Mouse (Mus musculus): ENCODE data around the gene Arl3. TPM values are rescaled to one million over a fixed set of nuclear protein-coding genes. Genes with fewer than 3 reads are reported as not detected.

Gene Arl3
- polyA plus RNA-seq, 1 experiment = 81.4 TPM

DNA sequence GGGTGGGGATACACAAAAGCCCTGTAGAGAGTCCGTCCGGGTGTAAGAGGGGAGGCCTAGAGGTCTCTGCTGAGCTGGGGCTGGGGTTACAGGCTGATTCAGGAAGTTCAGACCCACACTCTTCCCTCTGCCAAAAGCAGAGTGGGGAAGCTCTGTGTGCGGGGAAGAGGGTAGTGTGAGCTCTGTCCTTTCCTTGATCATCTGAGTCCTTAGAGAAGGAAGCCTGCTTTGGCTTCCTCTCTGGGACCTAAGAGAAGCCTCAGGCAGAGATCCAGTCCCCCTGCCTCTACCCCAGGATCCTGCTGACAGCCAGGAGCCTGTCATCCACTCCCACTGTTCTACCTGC, 66.7 kb downstream of the Arl3 start:
- Histone ChIP-seq H3K4me3 (ENCODE audit: insufficient read depth, poor library complexity, severe bottlenecking) (no peak overlapping the region), H3K79me2 (ENCODE audit: control insufficient read depth, insufficient read depth) (peaks cover 98% of the 10 kb centered on the region), H3K27me3 (ENCODE audit: control insufficient read depth, insufficient read depth, insufficient read length) (no peaks in the 10 kb centered on the region), H3K36me3 (ENCODE audit: control insufficient read depth, insufficient read depth) (peaks cover 60% of the 10 kb centered on the region), H3ac (ENCODE audit: control insufficient read depth, insufficient read length, low read depth) (no peak overlapping the region), H3K79me3 (ENCODE audit: low read depth) (peaks cover 84% of the 10 kb centered on the region)
- TF ChIP-seq FOSL1 (IDR thresholded peaks at IDR 0.05; ENCODE audit: insufficient read depth, low read length, poor library complexity, severe bottlenecking) (no peak), MYOG (IDR thresholded peaks at IDR 0.05; ENCODE audit: control insufficient read depth, extremely low read depth, insufficient read length) (no peak), CEBPB (IDR thresholded peaks at IDR 0.05; ENCODE audit: low read depth) (no peak), USF1 (IDR thresholded peaks at IDR 0.05; ENCODE audit: low read depth) (no peak), CTCF (IDR thresholded peaks at IDR 0.05; ENCODE audit: control insufficient read depth, insufficient read depth, insufficient read length) (no peak), MYOD1 (IDR thresholded peaks at IDR 0.05; ENCODE audit: control insufficient read depth, insufficient read length, low read depth) (no peak), MAX (IDR thresholded peaks at IDR 0.05) (no peak)

DNA sequence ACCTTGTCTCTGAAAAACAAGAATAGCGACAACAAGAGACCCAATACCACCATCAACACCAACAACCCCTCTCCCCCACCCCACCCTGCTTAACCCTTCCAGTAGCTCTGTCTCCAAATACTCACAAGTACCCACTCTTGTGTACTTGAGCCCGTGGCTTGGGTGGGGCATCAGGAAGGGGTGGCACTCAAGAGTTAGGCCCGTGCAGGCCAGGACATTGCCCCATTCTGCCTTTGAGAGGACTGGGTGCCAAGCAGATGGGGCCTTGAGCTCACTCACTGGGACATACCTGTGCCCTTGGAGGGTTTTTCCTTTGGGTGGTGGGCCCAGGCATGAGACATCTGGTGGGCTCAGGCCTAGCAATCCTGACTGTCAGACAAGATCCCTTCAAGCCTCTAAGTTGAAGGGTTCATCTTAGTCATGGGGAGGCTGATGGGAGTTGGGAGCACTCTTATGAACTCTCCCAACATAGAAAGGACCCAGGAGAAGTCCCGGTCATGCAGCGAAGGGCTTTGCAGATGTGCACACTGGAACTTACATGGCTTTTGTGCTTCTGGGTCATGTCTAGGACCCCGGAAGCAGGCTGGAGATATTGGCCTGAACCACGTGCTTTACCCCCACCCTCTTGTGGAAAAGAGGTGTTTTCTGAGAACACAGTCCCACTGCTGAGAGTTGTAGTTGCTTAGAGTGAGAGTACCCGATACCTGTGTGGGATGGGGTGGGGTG, 67.2 kb downstream of the Arl3 start:
- Histone ChIP-seq H3K27me3 (ENCODE audit: control insufficient read depth, insufficient read depth, insufficient read length) (no peaks in the 10 kb centered on the region), H3ac (ENCODE audit: control insufficient read depth, insufficient read length, low read depth) (no peak overlapping the region), H3K79me2 (ENCODE audit: control insufficient read depth, insufficient read depth) (peaks cover 92% of the 10 kb centered on the region), H3K4me3 (ENCODE audit: insufficient read depth, poor library complexity, severe bottlenecking) (no peak overlapping the region), H3K36me3 (ENCODE audit: control insufficient read depth, insufficient read depth) (peaks cover 58% of the 10 kb centered on the region), H3K79me3 (ENCODE audit: low read depth) (peaks cover 80% of the 10 kb centered on the region)
- TF ChIP-seq USF1 (IDR thresholded peaks at IDR 0.05; ENCODE audit: low read depth) (no peak), CTCF (IDR thresholded peaks at IDR 0.05; ENCODE audit: control insufficient read depth, insufficient read depth, insufficient read length) (no peak), MAX (IDR thresholded peaks at IDR 0.05) (no peak)

DNA sequence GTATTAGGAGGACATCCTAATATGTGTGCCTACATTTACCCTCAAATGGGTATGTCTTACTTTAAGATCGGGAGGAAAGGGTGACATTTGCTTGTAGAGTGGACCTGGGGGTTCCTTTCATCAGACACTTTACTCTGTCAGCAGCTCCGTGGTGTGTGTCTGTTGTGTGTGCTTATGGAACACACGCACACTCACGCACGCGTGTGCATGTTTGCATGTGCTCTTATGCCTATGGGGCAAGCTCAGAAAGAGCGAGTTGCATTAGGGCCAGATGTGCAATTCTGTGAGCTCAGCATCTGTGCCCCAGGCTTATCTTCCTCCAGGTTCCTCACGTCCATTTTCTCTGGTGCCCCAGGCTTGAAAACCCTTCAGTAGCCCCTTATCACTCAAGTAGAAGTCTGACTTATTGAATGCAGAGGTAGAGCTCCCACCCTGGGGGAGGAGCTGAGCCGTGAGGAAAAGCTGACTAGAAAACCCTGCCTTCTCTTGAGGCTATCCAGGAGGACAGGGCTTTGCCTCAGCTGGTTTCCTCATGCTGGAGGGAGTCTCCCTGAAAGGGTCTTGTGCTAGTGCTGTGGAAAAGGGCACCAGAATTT, 68.1 kb downstream of the Arl3 start:
- TF ChIP-seq MAX (IDR thresholded peaks at IDR 0.05) = no peak
- no peak for TF ChIP-seq MYOG (IDR thresholded peaks at IDR 0.05; ENCODE audit: control insufficient read depth, extremely low read depth, insufficient read length)
- no peak for TF ChIP-seq CEBPB (IDR thresholded peaks at IDR 0.05; ENCODE audit: low read depth)
- TF ChIP-seq USF1 (IDR thresholded peaks at IDR 0.05; ENCODE audit: low read depth) = no peak
- TF ChIP-seq FOSL1 (IDR thresholded peaks at IDR 0.05; ENCODE audit: insufficient read depth, low read length, poor library complexity, severe bottlenecking) = no peak
- Histone ChIP-seq H3K4me3 (ENCODE audit: insufficient read depth, poor library complexity, severe bottlenecking) (peak overlapping the region; percentile 91), H3K79me2 (ENCODE audit: control insufficient read depth, insufficient read depth) (peaks cover 84% of the 10 kb centered on the region), H3K36me3 (ENCODE audit: control insufficient read depth, insufficient read depth) (peaks cover 52% of the 10 kb centered on the region), H3K79me3 (ENCODE audit: low read depth) (peaks cover 71% of the 10 kb centered on the region), H3K27me3 (ENCODE audit: control insufficient read depth, insufficient read depth, insufficient read length) (no peaks in the 10 kb centered on the region), H3ac (ENCODE audit: control insufficient read depth, insufficient read length, low read depth) (peak overlapping the region; percentile 72)

GRCm38 (mm10) chr19:46504085-46504552, 68.9 kb downstream of the Arl3 start:
- no peaks in the 10 kb centered on the region for H3K27me3 ChIP-seq (ENCODE audit: control insufficient read depth, insufficient read depth, insufficient read length)
- peaks cover 48% of the 10 kb centered on the region for H3K36me3 ChIP-seq (ENCODE audit: control insufficient read depth, insufficient read depth)
- no peak for TF ChIP-seq USF1 (IDR thresholded peaks at IDR 0.05; ENCODE audit: low read depth)
- TF ChIP-seq MAX (IDR thresholded peaks at IDR 0.05) = no peak
- TF ChIP-seq MYOD1 (IDR thresholded peaks at IDR 0.05; ENCODE audit: control insufficient read depth, insufficient read length, low read depth) = no peak
- no peak for TF ChIP-seq MYOG (IDR thresholded peaks at IDR 0.05; ENCODE audit: control insufficient read depth, extremely low read depth, insufficient read length)
- TF ChIP-seq FOSL1 (IDR thresholded peaks at IDR 0.05; ENCODE audit: insufficient read depth, low read length, poor library complexity, severe bottlenecking) = no peak
- no peak for TF ChIP-seq CEBPB (IDR thresholded peaks at IDR 0.05; ENCODE audit: low read depth)
- TF ChIP-seq CTCF (IDR thresholded peaks at IDR 0.05; ENCODE audit: control insufficient read depth, insufficient read depth, insufficient read length) = no peak
- peak overlapping the region; percentile 72 for H3ac ChIP-seq (ENCODE audit: control insufficient read depth, insufficient read length, low read depth)
- peaks cover 63% of the 10 kb centered on the region for H3K79me3 ChIP-seq (ENCODE audit: low read depth)
- H3K4me3 ChIP-seq (ENCODE audit: insufficient read depth, poor library complexity, severe bottlenecking) = peak overlapping the region; percentile 91
- H3K79me2 ChIP-seq (ENCODE audit: control insufficient read depth, insufficient read depth) = peaks cover 76% of the 10 kb centered on the region

GRCm38 (mm10) chr19:46503351-46504084, 69.5 kb downstream of the Arl3 start:
- Histone ChIP-seq H3K36me3 (ENCODE audit: control insufficient read depth, insufficient read depth) (peaks cover 45% of the 10 kb centered on the region), H3K4me3 (ENCODE audit: insufficient read depth, poor library complexity, severe bottlenecking) (peak overlapping the region; percentile 91), H3K79me3 (ENCODE audit: low read depth) (peaks cover 57% of the 10 kb centered on the region), H3ac (ENCODE audit: control insufficient read depth, insufficient read length, low read depth) (peak overlapping the region; percentile 80), H3K79me2 (ENCODE audit: control insufficient read depth, insufficient read depth) (peaks cover 70% of the 10 kb centered on the region), H3K27me3 (ENCODE audit: control insufficient read depth, insufficient read depth, insufficient read length) (no peaks in the 10 kb centered on the region)
- no peak for TF ChIP-seq MYOG (IDR thresholded peaks at IDR 0.05; ENCODE audit: control insufficient read depth, extremely low read depth, insufficient read length)
- TF ChIP-seq MYOD1 (IDR thresholded peaks at IDR 0.05; ENCODE audit: control insufficient read depth, insufficient read length, low read depth) = peak; percentile 68
- TF ChIP-seq MAX (IDR thresholded peaks at IDR 0.05) = peak; percentile 49
- no peak for TF ChIP-seq FOSL1 (IDR thresholded peaks at IDR 0.05; ENCODE audit: insufficient read depth, low read length, poor library complexity, severe bottlenecking)
- TF ChIP-seq CTCF (IDR thresholded peaks at IDR 0.05; ENCODE audit: control insufficient read depth, insufficient read depth, insufficient read length) = no peak
- no peak for TF ChIP-seq CEBPB (IDR thresholded peaks at IDR 0.05; ENCODE audit: low read depth)
- TF ChIP-seq USF1 (IDR thresholded peaks at IDR 0.05; ENCODE audit: low read depth) = no peak

Data from C2C12 (cell line).